Comparison of ENCODE assay signal across 15 mouse cellular contexts in genomic region chr2:44271455-44272346, GRCm38 (mm10).
DNase-seq lines count a peak whose midpoint lies in the region; ATAC-seq and TF ChIP-seq lines count a peak whose summit lies in the region.
"Had no signal": no experiment of that assay in that cellular context is flagged by ENCODE, and none has a peak within 500 bp of the region (broad histone marks: within the 10 kb centered on the region; RNA-seq: fewer than 3 reads in every experiment).

No protein-coding gene starts in this region.

- peaks cover 9% of the 10 kb centered on the region for H3K4me1 ChIP-seq in lung, embryonic 14.5 days (ENCODE audit: insufficient read depth)
- peaks cover 9% of the 10 kb centered on the region; the same call in 1 of the 2 replicates for H3K4me1 ChIP-seq in forebrain, embryonic 15.5 days
- no peaks in the 10 kb centered on the region for H3K4me1 ChIP-seq in stomach, embryonic 15.5 days
- H3K4me1 ChIP-seq: liver, embryonic 15.5 days had no signal

- H3K4me3 ChIP-seq in lung, embryonic 14.5 days (ENCODE audit: low read depth, low read length) = no peak overlapping the region
- no peak overlapping the region for H3K4me3 ChIP-seq in forebrain, embryonic 15.5 days
- H3K4me3 ChIP-seq in stomach, embryonic 15.5 days (replicated peaks) = no peak overlapping the region
- H3K4me3 ChIP-seq: liver, embryonic 15.5 days; myocyte had no signal

- no peaks in the 10 kb centered on the region for H3K9me3 ChIP-seq in lung, embryonic 14.5 days (ENCODE audit: low read depth, low read length)
- H3K9me3 ChIP-seq in forebrain, embryonic 15.5 days = no peaks in the 10 kb centered on the region
- H3K9me3 ChIP-seq in stomach, embryonic 15.5 days = no peaks in the 10 kb centered on the region
- H3K9me3 ChIP-seq: liver, embryonic 15.5 days had no signal

- no peak overlapping the region for H3K9ac ChIP-seq in lung, embryonic 14.5 days
- H3K9ac ChIP-seq in forebrain, embryonic 15.5 days (replicated peaks) = no peak overlapping the region
- no peak overlapping the region for H3K9ac ChIP-seq in stomach, embryonic 15.5 days
- H3K9ac ChIP-seq: liver, embryonic 15.5 days had no signal

- no peaks in the 10 kb centered on the region for H3K36me3 ChIP-seq in lung, embryonic 14.5 days (ENCODE audit: insufficient read depth)
- H3K36me3 ChIP-seq in forebrain, embryonic 15.5 days = no peaks in the 10 kb centered on the region
- no peaks in the 10 kb centered on the region for H3K36me3 ChIP-seq in stomach, embryonic 15.5 days
- H3K36me3 ChIP-seq: liver, embryonic 15.5 days had no signal

- H3K4me2 ChIP-seq in lung, embryonic 14.5 days = no peak overlapping the region
- H3K4me2 ChIP-seq in forebrain, embryonic 15.5 days (replicated peaks) = no peak overlapping the region
- H3K4me2 ChIP-seq in stomach, embryonic 15.5 days = 0 out of 2 replicates have a peak overlapping the region, but pooled peaks have one; percentile 1
- H3K4me2 ChIP-seq: liver, embryonic 15.5 days had no signal

- TF ChIP-seq CTCF in lung, embryonic 14.5 days (IDR thresholded peaks at IDR 0.05; ENCODE audit: low read depth) = no peak

- H3K27me3 ChIP-seq in lung, embryonic 14.5 days (ENCODE audit: insufficient read depth, low read length) = no peaks in the 10 kb centered on the region
- no peaks in the 10 kb centered on the region for H3K27me3 ChIP-seq in forebrain, embryonic 15.5 days
- H3K27me3 ChIP-seq in stomach, embryonic 15.5 days (replicated peaks) = no peaks in the 10 kb centered on the region
- H3K27me3 ChIP-seq: liver, embryonic 15.5 days had no signal

- WGBS in lung, embryonic 14.5 days = 35% methylated on average over 17 of the region's 17 CpGs
- WGBS in forebrain, embryonic 15.5 days = 33% methylated on average over 17 of the region's 17 CpGs
- 39% methylated on average over 17 of the region's 17 CpGs for WGBS in stomach, embryonic 15.5 days

- DNase-seq in lung, embryonic 14.5 days = peak; percentile 67
- DNase-seq in lung, postnatal 25 days (ENCODE audit: low spot score) = no peak
- DNase-seq in mesoderm, embryonic 11.5 days (ENCODE audit: low read depth, low spot score) = peak; percentile 12
- no peak for DNase-seq in cerebellum, postnatal 10 days
- DNase-seq in cerebellum, postnatal 25 days = no peak
- DNase-seq: gastrocnemius, postnatal 14 days; heart, postnatal 36 days; layer of hippocampus, adult 9-11 months; right cerebral cortex, postnatal 14 days; thymus, adult 2 months had no signal

- peak overlapping the region; percentile 55 for H3K27ac ChIP-seq in lung, embryonic 14.5 days (ENCODE audit: low read depth)
- no peak overlapping the region for H3K27ac ChIP-seq in forebrain, embryonic 15.5 days (replicated peaks)
- peak overlapping the region; percentile 74 for H3K27ac ChIP-seq in stomach, embryonic 15.5 days
- H3K27ac ChIP-seq: liver, embryonic 15.5 days had no signal

- peak; percentile 81 for ATAC-seq in lung, embryonic 14.5 days (ENCODE audit: insufficient read depth)
- peak; percentile 43; the same call in 1 of the 2 replicates for ATAC-seq in forebrain, embryonic 15.5 days (replicated peaks)
- ATAC-seq in stomach, embryonic 15.5 days (ENCODE audit: insufficient read depth, low FRiP score, low read depth) = no peak
- no peak for ATAC-seq in megakaryocyte-erythroid progenitor cell, adult 5-6 weeks (replicated peaks; ENCODE audit: low FRiP score, low TSS enrichment, poor library complexity, severe bottlenecking)

Comparison
In these comparisons a context has a peak if more than half of its experiments do, and no peak if none do; other contexts are left out.
1. DNase-seq: peak in lung, embryonic 14.5 days (single experiment) and mesoderm, embryonic 11.5 days (single experiment); none in lung, postnatal 25 days (single experiment), cerebellum, postnatal 10 days (0 of 2) and cerebellum, postnatal 25 days (0 of 2).
2. ATAC-seq: peak in lung, embryonic 14.5 days (single experiment) and forebrain, embryonic 15.5 days (single experiment); none in stomach, embryonic 15.5 days (single experiment) and megakaryocyte-erythroid progenitor cell, adult 5-6 weeks (single experiment).